Mouse (Mus musculus) liver, embryonic 18 days (tissue): ENCODE measurements around the gene Brms1. TPM values are rescaled to one million over a fixed set of nuclear protein-coding genes. Genes with fewer than 3 reads are reported as not detected.

ENCODE experiments used
- polyA plus RNA-seq: library from polyadenylated mRNA; depleted of rRNA; stranded (reverse); fragments of >200 nt; gene quantifications from 2 replicates; pipeline ENCODE4 v1.2.3, GENCODE M21; 2012; rRNA removed

The Brms1 gene
- polyA plus RNA-seq: 14.8 and 15.2 TPM in 2 replicates

GRCm38 (mm10) chr19:5040862-5041523 lies at the start of gene Brms1:
TSS of gene Brms1 (plus strand) at chr19:5041354.

GRCm38 (mm10) chr19:5023621-5024479 lies 17.3 kb upstream of the Brms1 start, which contains the start of gene Slc29a2:
TSS of gene Slc29a2 (plus strand) at chr19:5023860.

GRCm38 (mm10) chr19:5038709-5039156 lies 2.4 kb upstream of the Brms1 start, which contains the start of the genes B4gat1 and AC124502.3:
TSS of gene B4gat1 (plus strand) at chr19:5038826.
TSS of gene AC124502.3 (plus strand) at chr19:5038891.

GRCm38 (mm10) chr19:5050047-5050905 lies 9.1 kb downstream of the Brms1 start, which contains the start of gene Rin1:
TSS of gene Rin1 (plus strand) at chr19:5050481.

GRCm38 (mm10) chr19:5067867-5068569 lies 26.9 kb downstream of the Brms1 start, which contains the start of gene Cd248:
TSS of gene Cd248 (plus strand) at chr19:5068078.

GRCm38 (mm10) chr19:5085145-5085863 lies 44.1 kb downstream of the Brms1 start, which contains the start of gene Tmem151a:
TSS of gene Tmem151a (minus strand) at chr19:5085531.

GRCm38 (mm10) chr19:5087884-5088728 lies 47.0 kb downstream of the Brms1 start, which contains the start of gene Yif1a:
TSS of gene Yif1a (plus strand) at chr19:5088538.

GRCm38 (mm10) chr19:5098363-5099143 lies 57.4 kb downstream of the Brms1 start, which contains the start of gene Cnih2:
TSS of gene Cnih2 (minus strand) at chr19:5098521.

Other genes starting within 250 kb of the Brms1 start
- gene Rbm4, start 247.5 kb upstream of the Brms1 start, polyA plus RNA-seq: 35.7 and 37.7 TPM in 2 replicates
- 14.1 and 14.8 TPM in 2 replicates for gene Gm21992, start 229.7 kb upstream of the Brms1 start, polyA plus RNA-seq
- gene Rbm14, start 229.7 kb upstream of the Brms1 start, polyA plus RNA-seq: 18.2 and 18.3 TPM in 2 replicates
- 158 and 166 TPM in 2 replicates for gene Ccs, start 202.0 kb upstream of the Brms1 start, polyA plus RNA-seq
- 0.01 TPM in 1 of 2 replicates, not detected in the other for gene Ccdc87, start 202.0 kb upstream of the Brms1 start, polyA plus RNA-seq
- 22.9 and 23.6 TPM in 2 replicates for gene Ctsf, start 186.2 kb upstream of the Brms1 start, polyA plus RNA-seq
- 0.06 and 0.10 TPM in 2 replicates for gene Actn3, start 163.4 kb upstream of the Brms1 start, polyA plus RNA-seq
- gene Zdhhc24, start 162.7 kb upstream of the Brms1 start, polyA plus RNA-seq: 10.1 and 10.6 TPM in 2 replicates
- gene Bbs1, start 134.7 kb upstream of the Brms1 start, polyA plus RNA-seq: 0.52 and 0.79 TPM in 2 replicates
- gene Dpp3, start 113.1 kb upstream of the Brms1 start, polyA plus RNA-seq: 33.6 and 33.7 TPM in 2 replicates
- gene Peli3, start 98.2 kb upstream of the Brms1 start, polyA plus RNA-seq: 0.17 and 0.28 TPM in 2 replicates
- 23.7 and 24.7 TPM in 2 replicates for gene Mrpl11, start 79.2 kb upstream of the Brms1 start, polyA plus RNA-seq
- 0.07 and 0.10 TPM in 2 replicates for gene Npas4, start 51.0 kb upstream of the Brms1 start, polyA plus RNA-seq
- gene Slc29a2, start 17.5 kb upstream of the Brms1 start, polyA plus RNA-seq: 1.4 and 2.0 TPM in 2 replicates
- 6.2 and 7.5 TPM in 2 replicates for gene B4gat1, start 2.5 kb upstream of the Brms1 start, polyA plus RNA-seq
- gene AC124502.3, start 2.5 kb upstream of the Brms1 start, polyA plus RNA-seq: 0.26 and 0.37 TPM in 2 replicates
- 0.52 and 0.58 TPM in 2 replicates for gene Rin1, start 9.1 kb downstream of the Brms1 start, polyA plus RNA-seq
- gene Cd248, start 26.7 kb downstream of the Brms1 start, polyA plus RNA-seq: 1.8 and 2.0 TPM in 2 replicates
- 0.30 and 0.36 TPM in 2 replicates for gene Tmem151a, start 44.2 kb downstream of the Brms1 start, polyA plus RNA-seq
- gene Yif1a, start 47.2 kb downstream of the Brms1 start, polyA plus RNA-seq: 61.5 and 66.8 TPM in 2 replicates
- gene Cnih2, start 57.2 kb downstream of the Brms1 start, polyA plus RNA-seq: 0.22 and 0.24 TPM in 2 replicates
- gene Rab1b, start 65.7 kb downstream of the Brms1 start, polyA plus RNA-seq: 57.1 and 59.3 TPM in 2 replicates
- 3.6 and 4.7 TPM in 2 replicates for gene Klc2, start 77.2 kb downstream of the Brms1 start, polyA plus RNA-seq
- gene Pacs1, start 231.8 kb downstream of the Brms1 start, polyA plus RNA-seq: 4.7 and 5.9 TPM in 2 replicates